Mouse (Mus musculus): ENCODE results near the gene Neurog1. TPM values are rescaled to one million over a fixed set of nuclear protein-coding genes. Genes with fewer than 3 reads are reported as not detected.
A peak's percentile ranks its signal among the peaks of the same experiment; 100 is the strongest.

The Neurog1 gene
- polyA plus RNA-seq, 1 experiment from 2014 or later, result 13.0 TPM

- H3K27me3 ChIP-seq, result no peaks in the 10 kb centered on the region
- WGBS, result 20% methylated on average over 8 of the region's 8 CpGs
- ATAC-seq, result peak; percentile 81
Measured at GRCm38 (mm10) chr13:56279439-56279838, 27.5 kb upstream of the Neurog1 start.

GRCm38 (mm10) chr13:56275171-56275570 lies 23.2 kb upstream of the Neurog1 start:
- no peak overlapping the region for H3K4me3 ChIP-seq
- no peak overlapping the region for H3K27ac ChIP-seq
- H3K36me3 ChIP-seq (ENCODE audit: poor library complexity, severe bottlenecking), result no peaks in the 10 kb centered on the region
- no peaks in the 10 kb centered on the region for H3K27me3 ChIP-seq
- no peak for ATAC-seq
- WGBS, result 54% methylated on average over 2 of the region's 2 CpGs
- H3K9ac ChIP-seq, result no peak overlapping the region
- H3K4me1 ChIP-seq, result no peaks in the 10 kb centered on the region
- no peak overlapping the region for H3K4me2 ChIP-seq
- H3K9me3 ChIP-seq (replicated peaks), result peaks cover 17% of the 10 kb centered on the region

More at GRCm38 (mm10) chr13:56279439-56279838, 27.5 kb upstream of the Neurog1 start:
- Histone ChIP-seq H3K9me3 (replicated peaks) (no peaks in the 10 kb centered on the region), H3K4me3 (no peak overlapping the region), H3K27ac (no peak overlapping the region), H3K9ac (no peak overlapping the region), H3K4me2 (no peak overlapping the region), H3K4me1 (no peaks in the 10 kb centered on the region), H3K36me3 (ENCODE audit: poor library complexity, severe bottlenecking) (no peaks in the 10 kb centered on the region)

- no peak for ATAC-seq
- Histone ChIP-seq H3K27ac (no peak overlapping the region), H3K4me3 (no peak overlapping the region), H3K9ac (no peak overlapping the region), H3K36me3 (ENCODE audit: poor library complexity, severe bottlenecking) (no peaks in the 10 kb centered on the region), H3K4me2 (no peak overlapping the region), H3K9me3 (replicated peaks) (peaks cover 17% of the 10 kb centered on the region), H3K4me1 (0 out of 2 replicates have a peak, but pooled peaks cover 4% of the 10 kb centered on the region), H3K27me3 (peaks cover 14% of the 10 kb centered on the region)
- WGBS, result 62% methylated on average over 13 of the region's 13 CpGs
Measured at GRCm38 (mm10) chr13:56270124-56270523, 18.2 kb upstream of the Neurog1 start.

GRCm38 (mm10) chr13:56267396-56267795 lies 15.4 kb upstream of the Neurog1 start:
- Histone ChIP-seq H3K9me3 (replicated peaks) (peaks cover 11% of the 10 kb centered on the region), H3K27ac (no peak overlapping the region), H3K4me1 (0 out of 2 replicates have a peak, but pooled peaks cover 4% of the 10 kb centered on the region), H3K9ac (no peak overlapping the region), H3K4me3 (no peak overlapping the region), H3K4me2 (no peak overlapping the region), H3K27me3 (peaks cover 39% of the 10 kb centered on the region), H3K36me3 (ENCODE audit: poor library complexity, severe bottlenecking) (no peaks in the 10 kb centered on the region)
- 76% methylated on average over 4 of the region's 4 CpGs for WGBS
- ATAC-seq, result no peak

- H3K4me3 ChIP-seq, result no peak overlapping the region
- peaks cover 6% of the 10 kb centered on the region; the same call in 1 of the 2 replicates for H3K9me3 ChIP-seq (replicated peaks)
- H3K4me1 ChIP-seq, result 0 out of 2 replicates have a peak, but pooled peaks cover 4% of the 10 kb centered on the region
- H3K4me2 ChIP-seq, result no peak overlapping the region
- peak; percentile 57; the same call in 1 of the 2 replicates for ATAC-seq
- peaks cover 49% of the 10 kb centered on the region for H3K27me3 ChIP-seq
- 37% methylated on average over 8 of the region's 8 CpGs for WGBS
- H3K9ac ChIP-seq, result no peak overlapping the region
- H3K36me3 ChIP-seq (ENCODE audit: poor library complexity, severe bottlenecking), result no peaks in the 10 kb centered on the region
- H3K27ac ChIP-seq, result no peak overlapping the region
Measured at GRCm38 (mm10) chr13:56266435-56266834, 14.5 kb upstream of the Neurog1 start.

GRCm38 (mm10) chr13:56265661-56266060 lies 13.7 kb upstream of the Neurog1 start:
- Histone ChIP-seq H3K36me3 (ENCODE audit: poor library complexity, severe bottlenecking) (no peaks in the 10 kb centered on the region), H3K9ac (no peak overlapping the region), H3K4me2 (no peak overlapping the region), H3K4me1 (peaks cover 10% of the 10 kb centered on the region; the same call in 1 of the 2 replicates), H3K4me3 (no peak overlapping the region), H3K27me3 (peaks cover 56% of the 10 kb centered on the region), H3K9me3 (replicated peaks) (no peaks in the 10 kb centered on the region), H3K27ac (no peak overlapping the region)
- WGBS, result 75% methylated on average over 5 of the region's 5 CpGs
- ATAC-seq, result no peak

GRCm38 (mm10) chr13:56262269-56262668 lies 10.3 kb upstream of the Neurog1 start:
- H3K36me3 ChIP-seq (ENCODE audit: poor library complexity, severe bottlenecking), result no peaks in the 10 kb centered on the region
- peaks cover 84% of the 10 kb centered on the region for H3K27me3 ChIP-seq
- 63% methylated on average over 4 of the region's 4 CpGs for WGBS

GRCm38 (mm10) chr13:56260344-56260780 lies 8.4 kb upstream of the Neurog1 start:
- Histone ChIP-seq H3K36me3 (ENCODE audit: poor library complexity, severe bottlenecking) (no peaks in the 10 kb centered on the region), H3K27me3 (peaks cover 96% of the 10 kb centered on the region), H3K27ac (peak overlapping the region; percentile 65), H3K9ac (no peak overlapping the region), H3K4me1 (peaks cover 46% of the 10 kb centered on the region), H3K9me3 (replicated peaks) (no peaks in the 10 kb centered on the region), H3K4me2 (peak overlapping the region; percentile 25), H3K4me3 (no peak overlapping the region)
- WGBS, result under 1% methylated on average over 17 of the region's 17 CpGs
- peak; percentile 46; the same call in 1 of the 2 replicates for ATAC-seq

More at GRCm38 (mm10) chr13:56262269-56262668, 10.3 kb upstream of the Neurog1 start:
- Histone ChIP-seq H3K4me3 (no peak overlapping the region), H3K27ac (no peak overlapping the region), H3K9ac (no peak overlapping the region), H3K4me2 (no peak overlapping the region), H3K4me1 (peaks cover 42% of the 10 kb centered on the region), H3K9me3 (replicated peaks) (no peaks in the 10 kb centered on the region)
- no peak for ATAC-seq

GRCm38 (mm10) chr13:56259926-56260250 lies 7.9 kb upstream of the Neurog1 start:
- WGBS, result 0% methylated on average over 5 of the region's 5 CpGs
- peak overlapping the region; percentile 65 for H3K27ac ChIP-seq
- H3K4me2 ChIP-seq, result peak overlapping the region; percentile 76

GRCm38 (mm10) chr13:56259021-56259925 lies 7.3 kb upstream of the Neurog1 start:
- H3K36me3 ChIP-seq (ENCODE audit: poor library complexity, severe bottlenecking), result no peaks in the 10 kb centered on the region
- peak; percentile 31; the same call in 1 of the 2 replicates for ATAC-seq
- H3K9ac ChIP-seq, result peak overlapping the region; percentile 60
- H3K9me3 ChIP-seq (replicated peaks), result no peaks in the 10 kb centered on the region
- peak overlapping the region; percentile 65 for H3K27ac ChIP-seq
- peaks cover 98% of the 10 kb centered on the region for H3K27me3 ChIP-seq
- H3K4me2 ChIP-seq, result peak overlapping the region; percentile 76
- H3K4me1 ChIP-seq, result peaks cover 46% of the 10 kb centered on the region
- peak overlapping the region; percentile 39 for H3K4me3 ChIP-seq
- under 1% methylated on average over 55 of the region's 55 CpGs for WGBS

More at GRCm38 (mm10) chr13:56259926-56260250, 7.9 kb upstream of the Neurog1 start:
- H3K9me3 ChIP-seq (replicated peaks), result no peaks in the 10 kb centered on the region
- no peaks in the 10 kb centered on the region for H3K36me3 ChIP-seq (ENCODE audit: poor library complexity, severe bottlenecking)
- H3K9ac ChIP-seq, result no peak overlapping the region
- peaks cover 46% of the 10 kb centered on the region for H3K4me1 ChIP-seq
- H3K4me3 ChIP-seq, result no peak overlapping the region
- no peak for ATAC-seq
- peaks cover 96% of the 10 kb centered on the region for H3K27me3 ChIP-seq

- Histone ChIP-seq H3K27ac (peak overlapping the region; percentile 51), H3K4me1 (peaks cover 46% of the 10 kb centered on the region), H3K9ac (peak overlapping the region; percentile 60), H3K4me2 (peak overlapping the region; percentile 76), H3K27me3 (peaks cover 98% of the 10 kb centered on the region), H3K4me3 (peak overlapping the region; percentile 39), H3K36me3 (ENCODE audit: poor library complexity, severe bottlenecking) (no peaks in the 10 kb centered on the region), H3K9me3 (replicated peaks) (no peaks in the 10 kb centered on the region)
- under 1% methylated on average over 52 of the region's 52 CpGs for WGBS
- ATAC-seq, result no peak
Measured at GRCm38 (mm10) chr13:56258196-56259020, 6.4 kb upstream of the Neurog1 start.

Data from forebrain, embryonic 13.5 days (tissue).